Mouse (Mus musculus) heart, embryonic 15.5 days (tissue): ENCODE data around the gene Uba1. TPM values are rescaled to one million over a fixed set of nuclear protein-coding genes. Genes with fewer than 3 reads are reported as not detected.

Source experiments
- ATAC-seq: fragments of 200-750 bp; cut with Nextera tagmentation; replicated peaks from 2 replicates; pipeline ENCODE4 v1.8.0; 2017; ENCODE audit warnings: low read depth, moderate TSS enrichment; ENCODE audit not compliant: insufficient number of reproducible peaks, insufficient read depth, low FRiP score
- H3K27ac ChIP-seq: fragments of 300-500 bp; sonication (generic); 2 replicates; pipeline ENCODE4 v1.5.1; 2015; ENCODE audit warnings: mild to moderate bottlenecking, inconsistent platforms
- H3K27me3 ChIP-seq: fragments of 300-500 bp; sonication (generic); 2 replicates; pipeline ENCODE4 v1.6.1; 2015; ENCODE audit warnings: inconsistent platforms
- H3K36me3 ChIP-seq: fragments of 300-500 bp; sonication (generic); 2 replicates; pipeline ENCODE4 v1.6.1; 2015; ENCODE audit warnings: mild to moderate bottlenecking, inconsistent platforms
- H3K4me1 ChIP-seq: fragments of 300-500 bp; sonication (generic); replicated peaks from 2 replicates; pipeline ENCODE4 v1.6.1; 2015; ENCODE audit warnings: inconsistent platforms
- H3K4me2 ChIP-seq: fragments of 300-500 bp; sonication (generic); 2 replicates; pipeline ENCODE4 v1.6.1; 2015; ENCODE audit warnings: inconsistent platforms, mild to moderate bottlenecking, moderate library complexity
- H3K4me3 ChIP-seq: fragments of 300-500 bp; sonication (generic); 2 replicates; pipeline ENCODE4 v1.5.1; 2015; ENCODE audit warnings: mild to moderate bottlenecking, inconsistent platforms
- H3K9ac ChIP-seq: fragments of 300-500 bp; sonication (generic); 2 replicates; pipeline ENCODE4 v1.6.1; 2015; ENCODE audit warnings: mild to moderate bottlenecking, inconsistent platforms
- H3K9me3 ChIP-seq: fragments of 300-500 bp; sonication (generic); replicated peaks from 2 replicates; pipeline ENCODE4 v1.6.1; 2016; ENCODE audit warnings: inconsistent platforms
- WGBS: fragments of 180-500 bp; shearing (Covaris S2); methylation state at CpG from one replicate; pipeline ENCODE4 v1.1.7; 2015; ENCODE audit warnings: mixed read lengths; 5-methylcytosine and 5-hydroxymethylcytosine counted together
- polyA plus RNA-seq: library from polyadenylated mRNA; unstranded; fragments of >200 nt; fragmentation: Nextera tagmentation; extraction: Ambion mirVana; gene quantifications from 2 replicates; pipeline ENCODE4 v1.2.1, GENCODE M21; 2015

Gene Uba1
- polyA plus RNA-seq, 1 experiment from 2014 or later, result 140 TPM

GRCm38 (mm10) chrX:20663444-20663790 is 5.3 kb downstream of the Uba1 start:
- peak overlapping the region; percentile 72 for H3K4me3 ChIP-seq
- peak overlapping the region; percentile 85 for H3K27ac ChIP-seq
- no peaks in the 10 kb centered on the region for H3K9me3 ChIP-seq
- WGBS, result 11% methylated on average over 9 of the region's 9 CpGs
- no peak for ATAC-seq
- no peaks in the 10 kb centered on the region for H3K27me3 ChIP-seq
- H3K4me1 ChIP-seq, result peaks cover 17% of the 10 kb centered on the region
- peak overlapping the region; percentile 75 for H3K9ac ChIP-seq
- peak overlapping the region; percentile 63 for H3K4me2 ChIP-seq
- H3K36me3 ChIP-seq, result peaks cover 3% of the 10 kb centered on the region; the same call in 1 of the 2 replicates

GRCm38 (mm10) chrX:20687519-20688067 is 29.5 kb downstream of the Uba1 start, which contains the start of gene Cdk16:
Gene Cdk16 (plus strand): TSS chrX:20687954.
- peak; percentile 89 for ATAC-seq
- H3K4me1 ChIP-seq, result peaks cover 20% of the 10 kb centered on the region
- H3K4me2 ChIP-seq, result peak within 1 kb of the TSS; percentile 77
- H3K4me3 ChIP-seq, result peak within 1 kb of the TSS; percentile 78
- no peaks in the 10 kb centered on the region for H3K27me3 ChIP-seq
- H3K9me3 ChIP-seq, result no peaks in the 10 kb centered on the region
- WGBS, result 11% methylated on average over 16 of the region's 16 CpGs
- H3K36me3 ChIP-seq, result peaks cover 6% of the 10 kb centered on the region; the same call in 1 of the 2 replicates
- H3K9ac ChIP-seq, result peak within 1 kb of the TSS; percentile 85
- peak within 1 kb of the TSS; percentile 99 for H3K27ac ChIP-seq

GRCm38 (mm10) chrX:20688068-20688547 is 30.0 kb downstream of the Uba1 start:
- Histone ChIP-seq H3K4me1 (peaks cover 20% of the 10 kb centered on the region), H3K9ac (peak overlapping the region; percentile 85), H3K4me2 (peak overlapping the region; percentile 77), H3K27me3 (no peaks in the 10 kb centered on the region), H3K36me3 (peaks cover under 1% of the 10 kb centered on the region; the same call in 1 of the 2 replicates), H3K4me3 (peak overlapping the region; percentile 78), H3K9me3 (no peaks in the 10 kb centered on the region), H3K27ac (peak overlapping the region; percentile 99)
- ATAC-seq, result peak; percentile 90
- 12% methylated on average over 30 of the region's 33 CpGs for WGBS

DNA sequence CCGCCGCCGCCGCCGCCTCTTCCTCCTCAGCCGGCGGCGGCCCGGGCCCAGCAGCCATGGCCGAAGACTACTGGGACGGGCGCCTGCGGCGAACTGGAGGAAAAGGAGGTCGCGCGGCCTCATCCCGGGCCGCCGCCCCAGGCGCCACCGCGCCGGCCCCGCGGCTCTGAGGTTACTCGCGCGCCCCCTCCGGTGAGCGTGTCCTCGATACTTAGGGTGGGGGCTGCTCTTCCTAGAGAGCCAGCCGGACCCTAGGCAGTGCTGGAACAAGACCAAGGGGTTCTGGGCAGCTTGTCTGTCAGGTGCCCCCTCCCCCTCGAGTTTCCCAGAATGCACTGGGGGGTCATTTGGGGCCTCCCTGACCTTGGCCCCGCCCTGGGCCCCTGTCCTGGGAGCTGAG is 30.5 kb downstream of the Uba1 start:
- Histone ChIP-seq H3K27ac (peak overlapping the region; percentile 99), H3K4me1 (peaks cover 20% of the 10 kb centered on the region), H3K36me3 (peaks cover 2% of the 10 kb centered on the region; the same call in 1 of the 2 replicates), H3K9ac (peak overlapping the region; percentile 85), H3K27me3 (no peaks in the 10 kb centered on the region), H3K9me3 (no peaks in the 10 kb centered on the region), H3K4me2 (peak overlapping the region; percentile 77), H3K4me3 (peak overlapping the region; percentile 78)
- peak; percentile 51 for ATAC-seq
- WGBS, result 10% methylated on average over 16 of the region's 35 CpGs

DNA sequence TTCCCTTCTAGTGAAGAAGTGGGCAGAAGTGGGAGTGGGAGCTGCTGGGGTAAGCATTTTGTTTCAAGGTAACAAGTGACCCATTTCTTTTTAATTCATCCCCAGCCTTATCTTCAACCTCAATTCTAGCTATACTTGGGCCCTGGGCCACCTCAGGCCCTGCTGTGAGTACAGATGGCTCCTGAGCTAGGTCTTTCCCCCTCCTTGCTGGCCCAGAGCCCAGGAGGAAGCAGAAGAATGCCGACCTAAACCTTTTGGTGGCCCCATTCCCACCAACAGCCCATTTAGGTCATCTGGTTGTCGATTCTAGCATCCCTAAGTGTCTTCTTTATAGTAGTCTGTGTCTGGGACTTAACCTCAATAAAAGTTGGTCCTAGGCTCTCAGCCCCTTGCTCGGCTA is 33.4 kb downstream of the Uba1 start:
- WGBS, result 46% methylated on average over 3 of the region's 3 CpGs
- no peaks in the 10 kb centered on the region for H3K9me3 ChIP-seq
- H3K9ac ChIP-seq, result no peak overlapping the region
- H3K4me1 ChIP-seq, result peaks cover 18% of the 10 kb centered on the region
- no peaks in the 10 kb centered on the region for H3K27me3 ChIP-seq
- no peak overlapping the region for H3K4me2 ChIP-seq
- H3K4me3 ChIP-seq, result no peak overlapping the region
- ATAC-seq, result no peak
- no peak overlapping the region for H3K27ac ChIP-seq
- peaks cover 30% of the 10 kb centered on the region; the same call in 1 of the 2 replicates for H3K36me3 ChIP-seq

GRCm38 (mm10) chrX:20692616-20693015 is 34.5 kb downstream of the Uba1 start:
- Histone ChIP-seq H3K9ac (no peak overlapping the region), H3K36me3 (peaks cover 40% of the 10 kb centered on the region; the same call in 1 of the 2 replicates), H3K4me2 (no peak overlapping the region), H3K4me1 (peaks cover 15% of the 10 kb centered on the region), H3K27me3 (no peaks in the 10 kb centered on the region), H3K4me3 (no peak overlapping the region), H3K27ac (no peak overlapping the region), H3K9me3 (no peaks in the 10 kb centered on the region)
- ATAC-seq, result no peak
- 73% methylated on average over 1 of the region's 1 CpGs for WGBS

GRCm38 (mm10) chrX:20695842-20696241 is 37.7 kb downstream of the Uba1 start:
- peaks cover 2% of the 10 kb centered on the region; the same call in 1 of the 2 replicates for H3K4me1 ChIP-seq
- ATAC-seq, result no peak
- peaks cover 50% of the 10 kb centered on the region; the same call in 1 of the 2 replicates for H3K36me3 ChIP-seq
- H3K27ac ChIP-seq, result no peak overlapping the region
- H3K9ac ChIP-seq, result no peak overlapping the region
- WGBS, result 66% methylated on average over 4 of the region's 4 CpGs
- no peaks in the 10 kb centered on the region for H3K9me3 ChIP-seq
- no peaks in the 10 kb centered on the region for H3K27me3 ChIP-seq
- H3K4me3 ChIP-seq, result no peak overlapping the region
- H3K4me2 ChIP-seq, result no peak overlapping the region

DNA sequence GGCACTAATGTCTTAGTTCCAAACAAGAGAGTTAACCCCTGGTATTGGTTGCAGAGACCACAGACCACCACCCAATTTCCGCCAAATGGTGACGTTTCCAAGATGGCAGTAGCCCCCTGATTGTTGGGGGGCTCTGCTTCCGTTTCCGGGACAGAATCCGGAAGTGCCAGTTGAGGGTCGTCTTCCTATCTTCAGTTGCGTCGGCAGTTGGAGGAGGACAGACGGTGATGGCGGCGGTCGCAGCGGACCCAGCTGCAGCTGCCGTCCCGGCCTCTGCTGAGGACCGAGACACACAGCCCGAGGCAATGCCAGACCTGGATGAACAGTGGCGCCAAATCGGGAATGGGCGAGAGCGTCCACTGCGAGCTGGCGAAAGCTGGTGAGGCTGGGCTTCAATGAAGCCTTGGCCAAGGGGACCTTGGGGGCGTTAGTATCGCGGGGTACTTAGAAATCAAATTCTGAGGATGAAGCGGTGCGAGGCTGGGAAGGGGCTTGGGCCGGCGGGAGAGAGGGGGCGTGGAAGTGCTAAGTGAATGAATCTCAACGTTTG is 45.7 kb downstream of the Uba1 start, which contains the start of gene Usp11:
Gene Usp11, plus strand, starts transcription at position 166 of the 550 bp plus-strand sequence.
- Histone ChIP-seq H3K9ac (peak within 1 kb of the TSS; percentile 60), H3K4me3 (peak within 1 kb of the TSS; percentile 60), H3K27me3 (no peaks in the 10 kb centered on the region), H3K36me3 (peaks cover 1% of the 10 kb centered on the region; the same call in 1 of the 2 replicates), H3K27ac (peak within 1 kb of the TSS; percentile 92), H3K4me1 (no peaks in the 10 kb centered on the region), H3K9me3 (no peaks in the 10 kb centered on the region), H3K4me2 (peak within 1 kb of the TSS; percentile 59)
- WGBS, result 16% methylated on average over 32 of the region's 32 CpGs
- ATAC-seq, result peak; percentile 33; the same call in 1 of the 2 replicates

DNA sequence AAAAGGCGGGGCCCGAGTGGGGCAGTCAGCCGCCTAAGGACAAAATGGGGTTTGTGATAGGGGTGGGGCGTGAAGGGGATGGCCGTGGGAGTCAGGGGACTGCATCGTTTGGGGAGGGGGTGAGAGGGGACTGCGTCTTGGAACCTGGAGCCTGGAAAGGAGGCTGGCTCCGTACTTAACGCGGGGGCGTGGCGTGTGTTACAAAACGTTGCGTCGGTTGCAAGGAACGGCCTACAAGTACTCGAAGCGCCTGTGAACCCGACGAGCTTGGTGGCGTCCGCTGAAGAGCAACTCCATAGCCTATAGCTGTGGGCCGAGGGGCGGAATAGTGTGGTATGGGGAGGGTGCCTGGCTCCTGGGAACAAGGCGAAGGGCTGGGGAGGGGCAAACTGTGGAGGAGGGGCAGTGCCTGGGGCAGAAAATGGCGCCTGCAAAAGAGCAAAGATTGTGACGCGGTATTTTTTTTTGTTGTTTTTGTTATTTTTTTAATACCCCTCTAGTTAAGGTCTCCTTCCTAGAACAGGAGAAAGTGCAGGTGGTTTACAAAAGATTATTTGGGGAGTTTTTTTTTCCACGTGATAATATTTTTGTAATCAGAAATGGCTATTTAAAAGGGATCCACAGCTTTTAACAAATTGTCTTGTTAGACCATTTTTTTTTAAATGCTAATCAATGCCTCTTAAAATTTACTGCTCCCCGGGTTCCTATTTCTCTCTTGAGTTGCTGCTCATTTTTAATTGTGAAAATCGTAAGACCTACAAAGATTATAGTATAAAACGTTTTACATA is 46.4 kb downstream of the Uba1 start:
- Histone ChIP-seq H3K27me3 (no peaks in the 10 kb centered on the region), H3K36me3 (no peaks in the 10 kb centered on the region), H3K27ac (peak overlapping the region; percentile 92), H3K9me3 (no peaks in the 10 kb centered on the region), H3K4me2 (peak overlapping the region; percentile 59), H3K9ac (peak overlapping the region; percentile 60), H3K4me3 (peak overlapping the region; percentile 60), H3K4me1 (no peaks in the 10 kb centered on the region)
- 14% methylated on average over 32 of the region's 32 CpGs for WGBS
- ATAC-seq, result peak; percentile 96

- Histone ChIP-seq H3K4me1 (no peaks in the 10 kb centered on the region), H3K27ac (peak overlapping the region; percentile 92; the same call in 1 of the 2 replicates), H3K9me3 (no peaks in the 10 kb centered on the region), H3K27me3 (no peaks in the 10 kb centered on the region), H3K4me3 (peak overlapping the region; percentile 60), H3K9ac (no peak overlapping the region), H3K4me2 (peak overlapping the region; percentile 49), H3K36me3 (no peaks in the 10 kb centered on the region)
- ATAC-seq, result no peak
- WGBS, result 22% methylated on average over 3 of the region's 3 CpGs
Observed at GRCm38 (mm10) chrX:20705083-20705402, 46.9 kb downstream of the Uba1 start.

- H3K4me3 ChIP-seq, result no peak overlapping the region
- no peak for ATAC-seq
- no peak overlapping the region for H3K9ac ChIP-seq
- no peaks in the 10 kb centered on the region for H3K9me3 ChIP-seq
- H3K27me3 ChIP-seq, result no peaks in the 10 kb centered on the region
- 72% methylated on average over 5 of the region's 5 CpGs for WGBS
- no peaks in the 10 kb centered on the region for H3K36me3 ChIP-seq
- H3K4me2 ChIP-seq, result no peak overlapping the region
- H3K4me1 ChIP-seq, result no peaks in the 10 kb centered on the region
- no peak overlapping the region for H3K27ac ChIP-seq
Observed at GRCm38 (mm10) chrX:20728681-20729080, 70.6 kb downstream of the Uba1 start.
